Mouse (Mus musculus) small intestine, adult 2 months (tissue): ENCODE measurements at regions not wholly inside any gene's neighbourhood (a gene's known extent, or its start where the extent isn't known, plus 50 kb on each side); places are given as distances from the start of the nearest gene placed in this dataset.

ENCODE experiments used
- CTCF ChIP-seq: fragments of 200-500 bp; IDR thresholded peaks from 2 replicates; pipeline ENCODE4 v1.5.1; 2012; ENCODE audit warnings: low read depth, mild to moderate bottlenecking, control low read depth, inconsistent platforms, low read length, moderate library complexity, mixed read lengths; ENCODE audit not compliant: insufficient replicate concordance, insufficient read length; ENCODE audit errors: extremely low read depth
- POLR2A ChIP-seq: fragments of 200-500 bp; IDR thresholded peaks from 2 replicates; pipeline ENCODE4 v1.6.1; 2012; ENCODE audit warnings: low read depth, mild to moderate bottlenecking, control low read depth, inconsistent platforms, low read length, moderate library complexity

- TF ChIP-seq CTCF: no peak
- TF ChIP-seq POLR2A: no peak
Observed at GRCm38 (mm10) chr1:73244016-73244415, 228.3 kb upstream of the Tnp1 start.
